Mouse (Mus musculus) gastrocnemius, postnatal 25 days (tissue): Measurements from ENCODE around the gene Aspg. TPM values are rescaled to one million over a fixed set of nuclear protein-coding genes. Genes with fewer than 3 reads are reported as not detected.
A peak's percentile ranks its signal among the peaks of the same experiment; 100 is the strongest.

ENCODE experiments used
- DNase-seq: peaks from one replicate; pipeline ENCODE4 v3.0.0; 2022
- total RNA-seq, 2 experiments: library from RNA; stranded (reverse); gene quantifications; 1 replicate in 1 of 2; 2 replicates in 1 of 2; pipeline ENCODE4 v1.2.3; 2021

Gene Aspg
- total RNA-seq, 2 experiments from 2014 or later, result not detected

DNA sequence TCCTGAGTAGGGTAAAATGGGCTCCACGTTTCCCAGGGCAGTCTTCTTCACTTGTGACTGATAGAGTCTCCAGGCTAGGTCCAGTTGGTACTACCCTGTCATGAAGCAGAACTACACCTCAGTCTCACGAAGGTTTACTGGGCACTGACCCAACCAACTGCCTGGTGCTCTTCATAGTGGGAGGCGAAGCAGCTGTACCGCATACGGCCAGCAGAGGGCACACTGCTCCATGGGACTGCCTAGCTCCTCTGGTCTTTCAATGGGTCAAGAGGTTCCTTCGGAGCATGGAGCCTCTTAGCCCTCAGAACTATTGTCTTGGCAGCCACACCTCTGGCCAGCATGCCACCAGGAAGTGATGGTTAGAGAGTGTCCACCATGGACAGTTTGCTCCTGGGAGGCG is 7.2 kb downstream of the Aspg start:
- DNase-seq, result peak; percentile 68

DNA sequence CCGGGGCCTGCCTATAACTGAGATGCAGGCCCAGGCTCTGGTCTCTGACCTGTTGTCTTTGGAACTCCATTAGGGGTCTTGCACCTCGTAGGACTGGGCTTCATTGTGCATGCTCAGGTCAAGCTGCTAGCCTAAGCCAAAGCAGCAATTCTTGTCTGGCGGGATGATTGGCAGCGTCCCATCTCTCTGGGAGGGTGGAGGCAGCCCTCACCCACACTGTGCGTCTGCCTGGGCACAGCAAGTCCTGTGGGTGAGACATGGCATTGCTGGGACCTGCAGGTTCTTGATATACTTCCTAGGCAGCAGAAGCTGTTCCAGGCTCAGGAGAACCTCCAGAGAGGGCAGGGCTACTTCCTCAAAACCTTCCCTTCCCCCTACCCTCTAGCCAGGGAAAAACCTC is 10.5 kb downstream of the Aspg start:
- no peak for DNase-seq

DNA sequence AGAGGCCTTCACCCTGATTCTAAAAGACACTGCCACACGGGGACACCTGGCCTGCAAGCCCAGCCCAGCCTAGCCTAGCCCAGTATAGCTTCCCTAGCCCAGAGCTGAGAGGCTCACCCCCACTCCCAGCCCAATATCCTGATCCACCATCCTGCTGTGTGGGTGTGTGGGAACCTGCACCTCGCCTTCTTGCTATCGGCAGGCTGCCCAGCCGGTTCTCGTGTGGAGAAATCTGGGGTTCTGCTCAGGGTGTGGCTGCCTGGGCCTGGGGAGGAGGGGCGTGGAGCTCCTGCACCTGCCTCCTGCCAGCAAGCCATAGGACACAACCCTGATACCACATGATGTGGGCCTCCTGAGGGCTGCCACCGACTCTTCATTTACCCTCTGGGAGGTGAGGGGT is 11.2 kb downstream of the Aspg start:
- no peak for DNase-seq

DNA sequence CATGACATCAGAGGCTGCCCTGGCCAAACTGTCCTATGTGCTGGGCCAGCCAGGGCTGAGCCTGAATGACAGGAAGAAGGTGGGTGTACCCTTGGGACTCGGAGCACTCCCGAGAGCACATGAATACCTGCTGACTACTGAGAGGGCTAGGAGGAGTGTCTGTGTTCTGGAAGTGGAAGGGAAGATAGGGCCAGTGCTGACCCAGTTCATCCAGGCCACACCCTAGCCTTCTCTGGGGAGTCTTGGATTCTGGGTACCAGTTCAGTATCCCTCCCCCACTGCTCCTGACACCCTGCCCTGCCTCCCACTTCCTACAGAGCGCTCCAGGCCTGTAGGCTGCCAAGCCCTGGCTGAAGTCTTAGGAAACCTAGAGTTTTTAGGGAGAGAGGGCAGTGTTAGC is 14.7 kb downstream of the Aspg start:
- no peak for DNase-seq

DNA sequence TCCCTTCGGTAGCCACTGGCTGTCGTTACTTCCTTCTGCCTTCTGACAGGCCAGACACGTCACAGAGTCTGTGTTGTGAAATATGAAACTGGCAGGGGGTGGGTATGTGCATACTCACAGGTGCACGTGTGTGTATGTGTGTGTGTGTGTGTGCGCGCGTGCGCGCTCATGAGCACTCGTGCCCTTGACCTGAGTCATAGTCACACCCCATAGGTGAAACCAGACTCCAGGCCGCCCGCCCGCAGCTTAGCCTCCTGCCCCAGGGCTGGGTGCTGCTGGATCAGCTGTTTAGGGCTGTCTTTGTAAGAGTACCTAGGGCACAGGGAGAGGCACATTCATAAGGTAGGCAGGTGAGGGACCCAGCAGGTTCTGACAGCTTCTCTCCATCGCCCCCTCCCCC is 19.4 kb downstream of the Aspg start:
- no peak for DNase-seq

DNA sequence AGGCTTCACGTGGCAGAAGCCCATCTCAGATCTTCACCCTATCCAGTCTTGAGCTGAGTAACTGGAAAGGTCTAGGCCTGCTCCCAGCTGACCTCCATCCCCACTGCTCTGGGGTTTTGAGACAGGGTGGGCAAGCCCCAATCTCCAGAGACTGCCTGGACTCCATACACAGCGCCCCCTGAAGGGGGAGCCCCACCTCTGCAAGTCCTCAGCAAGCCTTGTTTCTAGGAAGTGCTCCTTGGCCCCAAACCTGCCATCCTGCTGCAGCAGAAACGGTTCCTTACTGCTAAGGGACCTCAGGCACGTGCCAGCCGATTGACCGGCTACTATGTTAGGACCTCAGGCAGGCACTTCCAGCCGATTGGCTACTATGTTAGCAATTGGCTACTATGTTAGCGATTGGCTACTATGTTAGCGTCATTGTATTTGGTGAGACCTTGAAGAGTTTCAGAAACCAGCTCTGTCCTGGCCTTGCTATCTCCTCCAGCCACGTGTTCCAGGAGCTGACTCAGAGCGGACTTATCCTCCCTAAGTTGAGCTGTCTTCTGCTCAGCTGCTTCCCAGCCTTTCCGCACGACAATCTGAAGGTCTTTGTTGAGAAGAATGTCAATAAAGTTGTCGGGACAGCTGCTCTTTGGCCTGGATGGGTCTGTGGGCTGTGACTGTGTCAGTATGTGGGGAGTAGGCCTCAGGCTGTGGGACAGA is 20.6 kb downstream of the Aspg start:
- no peak for DNase-seq

DNA sequence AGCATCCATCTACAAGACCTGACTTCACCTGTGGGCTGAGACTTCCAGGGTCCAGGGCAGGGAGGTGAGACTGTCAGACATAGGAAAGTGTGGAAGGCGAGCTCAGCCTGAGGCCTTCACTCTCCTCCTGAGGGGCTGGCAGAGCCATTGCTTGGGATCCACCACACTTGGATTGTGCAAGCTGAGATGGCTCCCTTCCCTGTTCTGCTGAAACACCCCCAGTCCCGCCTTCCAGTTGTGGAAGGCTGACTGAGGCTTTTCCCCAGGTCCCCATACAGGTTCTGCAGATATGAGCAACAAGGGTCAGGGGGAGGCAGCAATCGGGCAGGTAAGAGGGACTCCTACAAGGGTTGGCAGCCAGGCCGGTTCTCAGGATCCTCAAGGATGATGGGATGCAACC is 22.0 kb downstream of the Aspg start:
- DNase-seq, result no peak

DNA sequence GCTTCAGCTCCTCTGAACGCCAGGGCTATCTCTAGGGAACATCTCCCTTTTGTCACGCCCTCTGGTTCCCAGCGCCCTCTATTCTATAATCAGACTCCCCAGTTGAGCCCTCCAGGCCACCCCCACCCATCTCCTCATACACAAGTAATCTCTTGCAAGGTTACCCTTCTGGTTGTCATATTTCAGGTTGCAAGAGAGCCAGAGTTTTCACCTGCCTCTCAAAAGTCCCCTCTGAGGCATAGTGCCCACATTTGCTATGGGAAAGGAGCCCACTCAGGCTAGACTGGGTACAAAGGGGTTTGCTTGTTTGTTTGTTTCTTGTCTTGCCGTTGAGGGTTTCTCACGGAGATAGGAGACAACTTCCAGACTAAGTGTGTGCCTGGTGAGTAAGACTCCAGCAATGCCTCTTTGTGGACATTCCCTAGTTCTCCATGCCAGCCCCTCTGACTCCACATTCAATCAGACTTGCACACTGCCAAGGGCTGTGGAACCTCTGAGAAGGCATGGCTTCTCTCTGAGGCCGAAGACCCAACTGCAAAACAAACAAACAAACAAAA is 22.9 kb downstream of the Aspg start:
- no peak for DNase-seq

DNA sequence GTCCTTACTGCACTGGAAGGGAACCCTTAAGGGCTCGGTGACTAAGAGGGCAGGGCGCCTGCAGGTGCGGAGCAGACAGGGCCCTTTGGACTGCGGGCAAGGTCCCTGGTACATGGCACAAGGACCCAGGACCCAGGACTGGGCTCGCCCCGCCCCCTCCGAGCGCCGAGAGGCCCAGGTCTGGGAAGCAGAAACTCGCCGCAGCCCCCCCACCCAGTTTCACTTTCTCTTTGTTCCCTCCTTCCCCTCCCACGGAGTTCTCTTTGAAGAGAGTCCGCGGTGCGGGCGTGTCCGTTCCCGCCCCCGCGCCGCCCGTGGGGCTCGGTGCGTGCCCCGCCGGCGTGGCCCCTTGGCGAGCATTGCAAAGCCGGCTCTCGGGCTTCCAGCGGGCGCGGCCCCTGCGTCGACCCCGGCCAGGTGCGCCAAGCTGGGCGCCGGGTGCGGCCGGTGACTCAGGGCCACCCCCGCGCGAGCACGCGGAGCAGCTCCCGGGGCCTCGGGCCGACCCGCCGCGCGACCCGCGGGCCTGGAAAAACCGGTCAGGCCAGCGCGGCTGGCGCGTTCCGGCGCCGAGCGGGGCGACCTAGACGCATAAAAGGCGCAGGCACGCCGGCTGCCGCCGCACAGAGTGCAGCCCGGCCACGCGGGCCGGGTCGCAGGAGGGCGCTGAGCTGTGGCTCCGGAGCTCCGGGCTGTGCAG is 23.8 kb downstream of the Aspg start:
- peak; percentile 54 for DNase-seq

DNA sequence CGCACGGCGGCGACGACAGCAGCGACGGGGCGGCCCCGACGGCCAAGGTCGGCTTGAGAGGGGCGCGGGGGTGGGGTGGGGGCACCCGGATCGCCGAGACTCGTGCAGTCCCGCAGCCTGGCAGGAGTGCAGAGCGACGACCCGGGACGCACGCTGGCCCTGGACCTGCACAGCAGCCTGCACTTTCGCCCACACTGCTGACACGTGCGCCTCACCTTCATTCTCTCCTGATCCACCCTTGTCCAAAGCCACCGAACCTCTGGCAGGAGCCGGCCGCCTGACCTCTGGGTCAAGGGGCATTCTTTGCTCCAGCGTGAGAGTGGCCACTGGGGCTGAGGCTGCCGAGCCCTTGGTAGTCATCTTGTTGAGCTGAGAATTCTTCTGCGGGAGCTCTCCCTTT is 24.5 kb downstream of the Aspg start:
- DNase-seq, result no peak

DNA sequence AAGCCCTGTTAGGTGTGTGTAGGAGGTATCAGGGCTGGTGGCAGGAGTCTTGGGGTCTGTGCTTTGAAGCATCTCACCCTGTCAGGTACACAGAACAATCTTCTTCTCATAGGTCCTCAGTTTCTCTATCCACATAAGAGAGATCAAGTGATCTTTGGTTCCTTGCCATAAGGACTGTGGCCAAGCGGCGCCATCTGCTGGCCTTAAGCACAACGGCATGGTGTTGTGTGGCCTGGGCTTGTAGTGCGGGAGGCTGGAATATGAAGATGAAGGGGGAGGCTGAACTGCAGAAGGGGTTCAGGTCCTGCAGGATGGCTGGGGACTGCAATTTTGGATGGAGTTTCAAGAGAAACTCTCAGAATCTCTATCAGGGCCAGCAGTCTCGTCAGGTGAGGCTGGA is 33.8 kb downstream of the Aspg start:
- DNase-seq, result no peak

DNA sequence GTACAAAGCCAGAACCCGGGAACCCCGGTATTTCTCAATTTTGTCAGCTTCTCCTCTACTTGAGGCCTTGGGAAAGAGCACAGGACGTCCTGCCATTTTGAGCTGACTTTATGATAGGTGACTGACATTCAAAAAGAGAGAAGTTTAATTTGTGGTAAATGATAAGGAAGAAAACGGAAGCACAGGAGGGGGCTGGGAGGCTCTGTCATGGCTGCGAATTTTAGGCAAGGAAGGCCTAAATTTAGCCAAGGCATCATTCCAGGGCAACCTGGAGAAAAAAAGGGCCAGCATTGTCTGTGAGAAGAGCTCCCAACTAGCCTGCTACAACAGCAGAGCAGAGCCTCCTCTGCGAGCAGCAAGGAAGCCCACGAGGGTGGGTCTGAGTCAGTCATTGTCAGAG is 34.3 kb downstream of the Aspg start:
- DNase-seq, result no peak

DNA sequence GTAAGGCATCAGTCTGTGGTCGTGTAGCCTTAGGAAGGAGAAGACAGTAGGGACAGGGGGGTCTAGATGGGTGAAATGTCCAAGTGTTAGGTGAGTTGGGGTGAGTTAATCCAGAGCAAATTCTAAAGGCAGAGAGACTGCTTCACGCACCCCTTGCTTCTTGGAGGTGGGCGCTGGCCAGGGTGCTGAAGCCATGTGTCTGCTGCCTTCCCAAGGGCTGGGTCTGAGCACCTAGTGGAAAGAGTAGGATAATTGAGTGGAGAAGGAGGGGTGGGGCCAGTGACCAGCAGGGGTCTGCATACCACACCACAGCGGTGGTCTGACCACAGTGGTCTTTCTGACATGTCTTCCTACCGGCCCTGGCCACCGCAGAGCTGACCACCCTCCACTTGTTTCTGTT is 34.8 kb downstream of the Aspg start:
- DNase-seq, result no peak

DNA sequence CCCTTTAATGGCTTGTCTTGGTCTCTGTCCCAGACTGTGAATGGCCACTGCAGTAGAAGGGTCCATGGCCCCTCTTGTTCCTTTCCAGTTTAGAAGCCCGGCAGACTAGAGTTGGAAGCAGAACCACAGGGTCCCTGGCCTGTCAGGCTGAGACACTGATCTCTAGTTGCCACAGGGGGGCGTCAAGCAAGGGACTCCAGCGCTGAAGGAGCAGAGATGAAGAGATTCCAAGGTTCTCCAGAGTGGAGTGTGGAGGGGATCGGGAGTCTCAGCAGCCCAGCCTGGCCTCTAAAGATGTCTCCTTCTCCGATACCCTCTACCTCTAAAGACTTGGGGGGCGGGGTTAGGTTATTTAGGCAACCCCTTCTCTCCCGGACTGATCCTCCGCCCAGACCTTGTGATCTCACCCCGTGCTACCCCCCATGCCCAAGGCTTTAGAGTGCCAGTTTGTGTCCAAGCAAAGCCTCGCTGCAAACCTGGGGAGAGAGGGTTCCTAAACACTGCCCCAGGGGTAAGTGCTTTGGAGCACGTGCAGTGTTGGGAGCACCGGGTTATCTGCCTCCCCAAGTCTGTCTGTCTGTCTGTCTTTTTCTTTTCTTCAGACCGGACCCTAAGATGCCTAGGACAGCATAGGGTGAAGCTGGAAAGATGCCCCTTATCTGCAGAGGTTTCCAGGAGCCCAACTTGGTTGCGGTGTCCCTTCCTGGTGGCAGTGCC is 36.8 kb downstream of the Aspg start:
- DNase-seq, result no peak

DNA sequence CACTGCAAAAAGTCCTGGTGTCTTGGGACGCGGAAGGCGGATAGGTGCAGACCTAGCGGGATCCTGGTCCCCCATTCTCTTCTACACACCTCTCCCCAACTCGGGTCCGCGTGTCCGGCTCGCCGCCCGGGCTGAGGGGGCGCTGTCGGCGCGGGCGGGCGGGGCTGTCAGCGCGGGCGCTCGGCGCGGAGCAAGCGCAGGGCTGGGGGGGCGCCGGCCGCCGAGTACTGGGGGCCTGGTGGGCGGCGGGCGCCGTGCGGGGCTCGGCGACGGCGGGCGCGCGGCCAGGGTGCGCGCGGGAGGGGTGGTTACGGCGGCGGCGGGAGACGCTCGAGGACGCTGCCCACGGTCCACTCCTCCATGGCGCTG is 37.3 kb downstream of the Aspg start:
- no peak for DNase-seq

DNA sequence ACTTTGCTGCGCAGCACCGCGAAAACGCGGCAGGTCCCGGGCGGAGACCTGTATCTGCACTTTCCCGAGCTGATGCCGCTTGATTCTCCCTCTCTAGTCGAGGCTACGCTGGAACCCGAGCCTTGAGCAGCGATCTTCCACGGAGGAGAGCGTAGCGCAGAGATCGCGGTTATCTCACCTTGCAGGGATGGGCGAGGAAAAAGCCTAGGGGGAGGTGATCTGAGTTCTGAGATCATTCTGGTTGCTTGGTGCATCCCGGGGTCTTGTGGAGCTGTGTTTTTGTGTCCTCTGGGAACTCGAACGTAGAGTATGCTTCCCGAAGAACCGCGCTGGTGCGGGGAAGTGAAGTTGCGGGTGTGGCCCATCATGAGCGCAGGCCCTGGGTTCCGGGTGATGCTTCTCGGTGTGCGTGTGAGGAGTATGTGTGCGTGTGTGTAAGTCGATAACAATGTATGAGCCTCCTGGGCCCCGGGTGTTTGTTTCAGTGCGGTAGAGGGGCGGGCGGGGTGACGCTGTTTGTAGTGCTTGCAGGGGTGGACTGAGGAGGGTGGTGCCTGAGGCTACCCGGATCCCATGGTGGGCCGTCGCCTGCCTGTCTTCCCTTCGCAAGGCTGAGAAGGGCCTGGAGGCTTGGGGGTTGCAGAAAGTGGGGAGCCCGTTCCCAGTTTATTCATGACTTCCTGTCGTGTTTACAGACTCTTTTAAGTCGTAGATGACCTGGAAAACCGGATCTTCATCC is 38.1 kb downstream of the Aspg start:
- no peak for DNase-seq

DNA sequence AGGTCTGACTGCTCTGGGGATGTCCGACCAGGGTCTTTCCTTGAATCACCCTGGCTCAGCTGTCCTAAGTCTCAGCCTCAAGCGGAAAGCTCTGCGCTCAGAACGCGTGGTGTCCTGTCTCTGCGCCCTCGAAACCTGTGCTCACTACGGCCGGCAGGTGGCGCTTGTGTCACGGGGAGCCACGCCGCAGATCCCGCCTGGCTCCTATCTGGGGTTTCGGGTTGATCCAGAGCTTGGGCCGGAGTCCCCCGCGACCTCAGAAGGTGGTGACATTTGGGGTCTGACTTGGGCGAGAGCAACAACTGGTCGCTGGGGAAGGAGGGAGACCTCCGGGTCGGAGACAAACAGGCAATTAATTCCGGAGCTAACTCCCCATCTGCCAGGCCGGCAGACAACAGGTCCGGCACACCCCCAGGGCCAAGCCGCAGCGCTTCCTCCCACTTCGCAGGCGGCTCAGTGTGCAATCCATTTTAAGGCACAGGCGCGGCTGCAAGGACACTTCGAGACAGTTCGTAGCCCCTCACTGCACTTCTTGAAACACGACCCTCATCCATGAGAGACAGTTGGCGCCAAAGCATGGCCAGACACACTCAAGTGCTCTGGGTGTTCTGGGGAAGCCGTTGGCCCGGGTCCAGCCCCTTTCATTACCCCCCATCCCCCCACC is 38.9 kb downstream of the Aspg start:
- DNase-seq, result peak; percentile 69

DNA sequence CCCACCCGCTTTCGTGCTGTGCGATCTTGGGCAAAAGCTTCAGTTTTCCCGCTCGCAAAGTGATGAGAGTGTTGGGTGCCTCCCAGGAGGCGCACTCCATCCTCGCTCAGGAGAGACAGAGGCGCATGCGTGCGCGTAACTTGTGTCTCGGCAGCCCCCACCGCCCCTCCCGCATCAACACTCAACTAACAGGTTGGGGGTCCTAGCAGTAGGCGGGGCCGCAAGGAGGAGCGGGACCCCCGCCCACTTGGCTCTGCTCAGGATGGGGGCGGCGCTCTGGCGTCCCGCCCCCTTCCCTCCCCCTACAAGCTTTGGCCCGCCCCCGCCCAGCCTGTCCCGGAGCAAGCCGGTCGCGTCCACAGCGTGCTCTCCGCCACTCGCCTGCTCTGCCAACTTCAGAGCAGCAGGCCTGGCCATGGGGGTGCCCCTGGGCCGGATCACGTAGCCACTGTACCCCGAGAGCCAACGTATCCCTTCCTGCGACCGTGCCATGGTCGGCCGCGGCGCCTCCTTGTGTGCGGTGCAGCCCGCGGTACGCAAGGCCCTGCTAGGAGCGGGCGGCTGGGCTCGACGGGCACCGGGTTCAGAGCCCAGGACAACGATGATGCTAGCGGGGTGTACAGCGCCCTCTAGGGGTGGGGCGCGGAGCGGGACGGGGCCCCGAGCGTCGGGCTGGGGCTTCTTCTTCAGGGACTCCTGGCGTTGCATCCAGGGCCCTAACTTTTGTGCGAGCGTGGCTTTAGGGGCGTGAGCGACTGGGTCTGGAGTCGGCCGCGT is 39.6 kb downstream of the Aspg start, which contains the start of gene Kif26a:
TSS of gene Kif26a (plus strand) at position 334 of the 777 bp plus-strand sequence.
- DNase-seq, result peak; percentile 57

DNA sequence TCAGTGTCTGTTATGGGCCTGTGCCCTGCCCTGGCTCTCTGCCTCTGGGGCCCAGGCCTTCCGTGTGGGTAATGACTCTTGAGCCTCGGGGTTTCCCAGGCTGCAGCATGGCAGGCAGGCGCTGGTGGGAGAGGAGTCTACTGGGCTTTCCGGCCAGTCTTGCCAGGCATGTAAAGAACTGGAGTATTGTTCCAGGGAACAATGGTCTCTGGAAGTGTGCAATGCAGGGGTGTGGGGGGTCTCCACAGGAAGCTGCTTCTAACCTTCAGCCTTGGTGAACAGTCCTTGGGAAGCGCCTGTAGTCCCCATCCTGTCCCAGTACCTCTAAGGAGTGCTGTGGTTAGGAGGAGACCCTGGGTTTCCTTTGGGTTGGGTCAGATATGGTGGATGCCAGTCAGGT is 40.9 kb downstream of the Aspg start:
- DNase-seq, result no peak

DNA sequence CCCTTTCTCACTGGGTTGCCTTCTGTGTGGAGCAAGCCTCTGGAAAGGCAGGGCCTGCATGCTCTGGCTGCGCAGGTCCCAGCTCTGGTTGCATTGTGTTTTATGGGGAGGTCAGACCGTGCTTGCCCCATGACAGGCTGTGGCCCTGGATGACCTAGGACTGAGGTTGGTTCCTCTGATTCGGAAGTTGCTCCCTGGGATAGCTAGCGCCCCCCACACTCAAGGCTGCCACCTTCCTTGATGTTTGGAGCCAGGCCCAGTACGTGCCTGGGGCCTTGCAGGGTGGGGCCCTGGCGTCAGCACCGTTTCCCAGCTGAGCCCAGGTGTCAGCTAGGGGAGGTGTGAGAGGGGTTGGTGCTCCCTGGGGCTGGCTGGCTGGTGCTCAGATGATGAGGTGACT is 43.5 kb downstream of the Aspg start:
- no peak for DNase-seq
